Mouse (Mus musculus): Measurements from ENCODE around the gene Rad51c. TPM values are rescaled to one million over a fixed set of nuclear protein-coding genes. Genes with fewer than 3 reads are reported as not detected.

Gene Rad51c
- 2.2 TPM for polyA plus RNA-seq (2017; shearing (Covaris generic))

DNA sequence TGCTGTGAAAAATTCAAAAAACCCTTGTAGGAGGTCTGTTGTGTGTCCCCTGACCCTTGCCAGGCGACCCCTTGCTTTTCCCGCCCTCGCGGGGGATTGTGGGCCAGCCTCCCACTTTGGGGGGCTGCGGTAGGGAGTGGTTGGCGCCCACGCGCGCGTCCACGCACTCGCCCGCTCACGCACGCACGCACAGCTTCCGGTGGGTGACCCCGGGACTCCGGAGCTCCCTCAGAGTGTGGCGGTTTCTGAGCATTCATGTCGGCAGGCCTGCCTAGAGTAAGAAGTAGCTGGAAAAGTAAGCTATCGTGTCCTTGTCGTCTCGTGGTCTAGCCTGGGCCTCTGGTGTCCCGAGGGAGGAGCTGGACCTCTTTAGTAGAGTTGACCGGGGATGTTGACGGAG lies at the start of gene Rad51c, which contains the start of gene Tex14:
Gene Rad51c, minus strand, starts transcription at position 79 of the 400 bp plus-strand sequence.
Gene Tex14, plus strand, starts transcription at position 190 of the 400 bp plus-strand sequence.

GRCm38 (mm10) chr11:87358331-87359261 lies 46.2 kb downstream of the Rad51c start, which contains the start of gene Ppm1e:
Ppm1e (minus strand) TSS chr11:87359023.

Other genes with a start within 250 kb of the Rad51c start
- gene Ppm1e, start 45.9 kb downstream of the Rad51c start, polyA plus RNA-seq (2017; shearing (Covaris generic)), result 0.11 TPM
- 0.57 TPM for gene Tex14, start 111 bp upstream of the Rad51c start, polyA plus RNA-seq (2017; shearing (Covaris generic))
- gene Gm11492, start 161.7 kb upstream of the Rad51c start, polyA plus RNA-seq (2017; shearing (Covaris generic)), result not detected
- gene Sept4, start 163.9 kb upstream of the Rad51c start, polyA plus RNA-seq (2017; shearing (Covaris generic)), result 1.2 TPM
- 39.1 TPM for gene Mtmr4, start 187.2 kb upstream of the Rad51c start, polyA plus RNA-seq (2017; shearing (Covaris generic))
- gene Hsf5, start 212.2 kb upstream of the Rad51c start, polyA plus RNA-seq (2017; shearing (Covaris generic)), result not detected

Measured in activated CD4-positive, CD25-positive, alpha-beta regulatory T cell, adult 9 weeks (primary cell).